Mouse (Mus musculus) myocyte (in vitro differentiated cells): ENCODE data around the gene Gprc5d.

Experiments
- CEBPB ChIP-seq: IDR thresholded peaks from 2 replicates; pipeline ENCODE4 v1.6.1; 2011; ENCODE audit warnings: mild to moderate bottlenecking, moderate library complexity; ENCODE audit not compliant: poor library complexity, insufficient read depth, severe bottlenecking
- MAX ChIP-seq: IDR thresholded peaks from one replicate; pipeline ENCODE4 v1.6.1; 2011; ENCODE audit warnings: low read depth, mild to moderate bottlenecking, control low read depth
- MYOD1 ChIP-seq, 3 experiments: IDR thresholded peaks; one replicate each; pipeline ENCODE4 v1.6.1; 2011; ENCODE audit warnings: control low read depth in 2 of 3, low read depth in 2 of 3, mild to moderate bottlenecking in 2 of 3, moderate library complexity in 1 of 3; ENCODE audit not compliant: insufficient read length in 2 of 3, control insufficient read depth in 1 of 3
- POLR2A ChIP-seq: IDR thresholded peaks from one replicate; pipeline ENCODE4 v1.6.1; 2011; ENCODE audit warnings: low read depth, mild to moderate bottlenecking, control low read depth, moderate library complexity; ENCODE audit not compliant: insufficient read length
- POLR2AphosphoS2 ChIP-seq: IDR thresholded peaks from one replicate; pipeline ENCODE4 v1.6.1; 2011; ENCODE audit warnings: low read depth, control low read depth; ENCODE audit not compliant: insufficient read length
- TCF12 ChIP-seq: IDR thresholded peaks from one replicate; pipeline ENCODE4 v1.6.1; 2011; ENCODE audit warnings: mild to moderate bottlenecking, control low read depth; ENCODE audit not compliant: poor library complexity, insufficient read depth, severe bottlenecking
- USF1 ChIP-seq: IDR thresholded peaks from one replicate; pipeline ENCODE4 v1.6.1; 2011; ENCODE audit warnings: low read depth, mild to moderate bottlenecking, control low read depth, moderate library complexity

GRCm38 (mm10) chr6:135107014-135107413 is 11.1 kb downstream of the Gprc5d start:
- TF ChIP-seq CEBPB (no peak), POLR2A (no peak), MAX (no peak), MYOD1 (IDR thresholded peaks at IDR 0.05; ENCODE audit: control insufficient read depth in 1 of 3, insufficient read length in 2 of 3, low read depth in 2 of 3) (no peak), TCF12 (no peak), USF1 (no peak), POLR2AphosphoS2 (no peak)
